Mouse (Mus musculus): Measurements from ENCODE around the gene Dtd1. TPM values are rescaled to one million over a fixed set of nuclear protein-coding genes. Genes with fewer than 3 reads are reported as not detected.

Dtd1 gene
- polyA plus RNA-seq, 1 experiment from 2014 or later: 44.9 TPM

- DNase-seq (ENCODE audit: low spot score): no peak
Observed at GRCm38 (mm10) chr2:144765219-144765618, 165.5 kb downstream of the Dtd1 start.

- no peak for DNase-seq (ENCODE audit: low spot score)
Observed at GRCm38 (mm10) chr2:144768375-144769117, 168.8 kb downstream of the Dtd1 start.

- no peak for DNase-seq (ENCODE audit: low spot score)
Observed at GRCm38 (mm10) chr2:144769118-144769496, 169.4 kb downstream of the Dtd1 start.

GRCm38 (mm10) chr2:144769556-144769955 lies 169.9 kb downstream of the Dtd1 start:
- no peak for DNase-seq (ENCODE audit: low spot score)

- DNase-seq (ENCODE audit: low spot score): no peak
Observed at GRCm38 (mm10) chr2:144770452-144770941, 170.8 kb downstream of the Dtd1 start.

GRCm38 (mm10) chr2:144771841-144772240 lies 172.1 kb downstream of the Dtd1 start:
- no peak for DNase-seq (ENCODE audit: low spot score)

- DNase-seq (ENCODE audit: low spot score): no peak
Observed at GRCm38 (mm10) chr2:144774636-144775160, 175.0 kb downstream of the Dtd1 start.

- DNase-seq (ENCODE audit: low spot score): no peak
Observed at GRCm38 (mm10) chr2:144775626-144776025, 175.9 kb downstream of the Dtd1 start.

- no peak for DNase-seq (ENCODE audit: low spot score)
Observed at GRCm38 (mm10) chr2:144779263-144779662, 179.6 kb downstream of the Dtd1 start.

- no peak for DNase-seq (ENCODE audit: low spot score)
Observed at GRCm38 (mm10) chr2:144780731-144781130, 181.0 kb downstream of the Dtd1 start.

- no peak for DNase-seq (ENCODE audit: low spot score)
Observed at GRCm38 (mm10) chr2:144781871-144782270, 182.2 kb downstream of the Dtd1 start.

- no peak for DNase-seq (ENCODE audit: low spot score)
Observed at GRCm38 (mm10) chr2:144782481-144782880, 182.8 kb downstream of the Dtd1 start.

- no peak for DNase-seq (ENCODE audit: low spot score)
Observed at GRCm38 (mm10) chr2:144783190-144783589, 183.5 kb downstream of the Dtd1 start.

- DNase-seq (ENCODE audit: low spot score): no peak
Observed at GRCm38 (mm10) chr2:144783831-144784230, 184.1 kb downstream of the Dtd1 start.

GRCm38 (mm10) chr2:144791671-144792294 lies 192.1 kb downstream of the Dtd1 start:
- no peak for DNase-seq (ENCODE audit: low spot score)

GRCm38 (mm10) chr2:144797515-144797914 lies 197.8 kb downstream of the Dtd1 start:
- DNase-seq (ENCODE audit: low spot score): no peak

GRCm38 (mm10) chr2:144807766-144808754 lies 208.4 kb downstream of the Dtd1 start:
- DNase-seq (ENCODE audit: low spot score): no peak

Measured in thymus, postnatal 0 days (tissue).